Mouse (Mus musculus) MEL (cell line): Measurements from ENCODE around the gene Tsc22d1. TPM values are rescaled to one million over a fixed set of nuclear protein-coding genes. Genes with fewer than 3 reads are reported as not detected.

Experiments used
- DNase-seq: peaks from one replicate; pipeline ENCODE4 v3.0.0; 2011; ENCODE audit warnings: low read depth, low spot score
- H3K27ac ChIP-seq: 2 replicates; pipeline ENCODE4 v1.5.1; 2012; ENCODE audit warnings: low read depth, mild to moderate bottlenecking, control low read depth, low read length, moderate library complexity; ENCODE audit not compliant: control insufficient read depth
- H3K27me3 ChIP-seq, 2 experiments: fragments of 150-350 bp in 1 of 2; sonication (generic) in 1 of 2; 2 replicates each; pipeline ENCODE4 v1.6.1; 2012; ENCODE audit warnings: low read length in 2 of 2, mild to moderate bottlenecking in 2 of 2, improper control_type of control experiment in 1 of 2, moderate library complexity in 1 of 2; ENCODE audit not compliant: insufficient read depth in 2 of 2, control insufficient read depth in 1 of 2
- H3K36me3 ChIP-seq, 2 experiments: 2 replicates each; pipeline ENCODE4 v1.6.1; 2012 to 2014; ENCODE audit warnings: low read length in 2 of 2, improper control_type of control experiment in 1 of 2, inconsistent platforms in 1 of 2, mild to moderate bottlenecking in 1 of 2; ENCODE audit not compliant: insufficient read depth in 2 of 2, control insufficient read depth in 1 of 2
- H3K4me1 ChIP-seq, 2 experiments: fragments of 150-350 bp in 1 of 2; sonication (generic) in 1 of 2; 2 replicates each; pipeline ENCODE4 v1.6.1; 2012; ENCODE audit warnings: low read length in 2 of 2, improper control_type of control experiment in 1 of 2, mild to moderate bottlenecking in 1 of 2; ENCODE audit not compliant: insufficient read depth in 2 of 2, control insufficient read depth in 1 of 2
- H3K4me3 ChIP-seq, 2 experiments: fragments of 150-350 bp in 1 of 2; sonication (generic) in 1 of 2; 2 replicates each; pipeline ENCODE4 v1.5.1; 2012; ENCODE audit warnings: low read depth in 2 of 2, low read length in 2 of 2, mild to moderate bottlenecking in 2 of 2, moderate library complexity in 2 of 2, control low read depth in 1 of 2, improper control_type of control experiment in 1 of 2; ENCODE audit not compliant: control insufficient read depth in 1 of 2, insufficient read depth in 1 of 2
- H3K79me2 ChIP-seq: 2 replicates; pipeline ENCODE4 v1.6.1; 2012; ENCODE audit warnings: mild to moderate bottlenecking, low read length, moderate library complexity; ENCODE audit not compliant: control insufficient read depth, poor library complexity, insufficient read depth
- H3K9ac ChIP-seq: 2 replicates; pipeline ENCODE4 v1.6.1; 2012; ENCODE audit warnings: low read depth, mild to moderate bottlenecking, control low read depth, low read length, moderate library complexity; ENCODE audit not compliant: control insufficient read depth, poor library complexity, severe bottlenecking
- H3K9me3 ChIP-seq: fragments of 150-350 bp; sonication (generic); replicated peaks from 2 replicates; pipeline ENCODE4 v1.6.1; 2012; ENCODE audit warnings: mild to moderate bottlenecking, low read length, improper control_type of control experiment, moderate library complexity; ENCODE audit not compliant: insufficient read depth
- BHLHE40 ChIP-seq: IDR thresholded peaks from 2 replicates; pipeline ENCODE4 v1.6.1; 2012; ENCODE audit warnings: low read depth, mild to moderate bottlenecking, inconsistent platforms, low read length, improper control_type of control experiment, borderline replicate concordance
- CHD1 ChIP-seq: IDR thresholded peaks from 2 replicates; pipeline ENCODE4 v1.6.1; 2012; ENCODE audit warnings: low read depth, mild to moderate bottlenecking, inconsistent platforms, low read length, improper control_type of control experiment
- CTCF ChIP-seq, 3 experiments: IDR thresholded peaks in 2 of 3; conservative IDR thresholded peaks in 1 of 3; 2 replicates each; pipeline ENCODE4 v1.5.1; 2011 to 2012; ENCODE audit warnings: low read length in 3 of 3, low read depth in 2 of 3, mild to moderate bottlenecking in 2 of 3, improper control_type of control experiment in 1 of 3, inconsistent platforms in 1 of 3, mixed read lengths in 1 of 3, moderate library complexity in 1 of 3; ENCODE audit not compliant: control insufficient read depth in 1 of 3, insufficient read depth in 1 of 3, poor library complexity in 1 of 3, severe bottlenecking in 1 of 3
- ETS1 ChIP-seq: IDR thresholded peaks from 2 replicates; pipeline ENCODE4 v1.6.1; 2012; ENCODE audit warnings: low read depth, mild to moderate bottlenecking, inconsistent platforms, low read length, improper control_type of control experiment, moderate library complexity
- GABPA ChIP-seq: IDR thresholded peaks from 2 replicates; pipeline ENCODE4 v1.6.1; 2012; ENCODE audit warnings: low read depth, mild to moderate bottlenecking, inconsistent platforms, low read length, improper control_type of control experiment, moderate library complexity
- GATA1 ChIP-seq: IDR thresholded peaks from 2 replicates; pipeline ENCODE4 v1.6.1; 2011; ENCODE audit warnings: low read depth, low read length, improper control_type of control experiment
- JUND ChIP-seq: IDR thresholded peaks from 2 replicates; pipeline ENCODE4 v1.6.1; 2011; ENCODE audit warnings: low read depth, mild to moderate bottlenecking, improper control_type of control experiment, low read length
- KAT2A ChIP-seq: conservative IDR thresholded peaks from 2 replicates; pipeline ENCODE4 v1.6.1; 2012; ENCODE audit warnings: low read depth, low read length, improper control_type of control experiment, inconsistent platforms
- MAX ChIP-seq: IDR thresholded peaks from 2 replicates; pipeline ENCODE4 v1.6.1; 2011; ENCODE audit warnings: low read length, improper control_type of control experiment
- MAZ ChIP-seq: IDR thresholded peaks from 2 replicates; pipeline ENCODE4 v1.6.1; 2012; ENCODE audit warnings: low read depth, mild to moderate bottlenecking, inconsistent platforms, low read length, improper control_type of control experiment
- MYC ChIP-seq: IDR thresholded peaks from 2 replicates; pipeline ENCODE4 v1.6.1; 2011; ENCODE audit warnings: low read depth, mild to moderate bottlenecking, low read length, improper control_type of control experiment, moderate library complexity
- NELFE ChIP-seq: IDR thresholded peaks from 2 replicates; pipeline ENCODE4 v1.6.1; 2011; ENCODE audit warnings: low read depth, low read length, improper control_type of control experiment
- NRF1 ChIP-seq: IDR thresholded peaks from 2 replicates; pipeline ENCODE4 v1.6.1; 2014; ENCODE audit warnings: low read depth, mild to moderate bottlenecking, inconsistent platforms, low read length, improper control_type of control experiment, moderate library complexity; ENCODE audit not compliant: poor library complexity, insufficient read depth, severe bottlenecking
- POLR2A ChIP-seq, 2 experiments: IDR thresholded peaks; 2 replicates each; pipeline ENCODE4 v1.6.1; 2011 to 2012; ENCODE audit warnings: low read length in 2 of 2, mild to moderate bottlenecking in 2 of 2, control low read depth in 1 of 2, improper control_type of control experiment in 1 of 2, low read depth in 1 of 2, moderate library complexity in 1 of 2; ENCODE audit not compliant: control insufficient read depth in 1 of 2, insufficient read depth in 1 of 2, poor library complexity in 1 of 2
- SIN3A ChIP-seq: IDR thresholded peaks from 2 replicates; pipeline ENCODE4 v1.6.1; 2012; ENCODE audit warnings: low read length, improper control_type of control experiment, inconsistent platforms
- SMC3 ChIP-seq: IDR thresholded peaks from 2 replicates; pipeline ENCODE4 v1.6.1; 2011; ENCODE audit warnings: low read depth, low read length, improper control_type of control experiment
- TCF12 ChIP-seq: IDR thresholded peaks from 2 replicates; pipeline ENCODE4 v1.6.1; 2014; ENCODE audit warnings: low read depth, mild to moderate bottlenecking, inconsistent platforms, low read length, improper control_type of control experiment, moderate library complexity
- USF2 ChIP-seq, 2 experiments: IDR thresholded peaks; 2 replicates each; pipeline ENCODE4 v1.6.1; 2011 to 2012; ENCODE audit warnings: improper control_type of control experiment in 2 of 2, low read length in 2 of 2, borderline replicate concordance in 1 of 2, inconsistent platforms in 1 of 2, low read depth in 1 of 2, mild to moderate bottlenecking in 1 of 2; ENCODE audit not compliant: insufficient read depth in 1 of 2
- ZMIZ1 ChIP-seq: IDR thresholded peaks from 2 replicates; pipeline ENCODE4 v1.6.1; 2012; ENCODE audit warnings: low read depth, mild to moderate bottlenecking, inconsistent platforms, low read length, improper control_type of control experiment, moderate library complexity
- ZNF384 ChIP-seq: IDR thresholded peaks from 2 replicates; pipeline ENCODE4 v1.6.1; 2012; ENCODE audit warnings: low read depth, mild to moderate bottlenecking, inconsistent platforms, low read length, improper control_type of control experiment
- polyA plus RNA-seq, 2 experiments: library from polyadenylated mRNA; stranded (reverse) in 1 of 2; unstranded in 1 of 2; fragments of >175 nt in 1 of 2; fragments of >200 nt in 1 of 2; gene quantifications; 2 replicates each; pipeline versions ENCODE4 v1.2.1 to v1.2.4; 2012; ENCODE audit warnings: low replicate concordance in 2 of 2, low read depth in 1 of 2; ENCODE audit not compliant: insufficient read length in 2 of 2, insufficient read depth in 1 of 2, missing spikeins in 1 of 2
- total RNA-seq: library from RNA; depleted of rRNA; stranded (reverse); fragments of 300-350 nt; gene quantifications from 2 replicates; pipeline ENCODE4 v1.2.3, GENCODE M21; 2012

Tsc22d1 gene
- total and polyA plus RNA-seq, 3 experiments: 7.6 to 15.9 TPM; not detected in 1

DNA sequence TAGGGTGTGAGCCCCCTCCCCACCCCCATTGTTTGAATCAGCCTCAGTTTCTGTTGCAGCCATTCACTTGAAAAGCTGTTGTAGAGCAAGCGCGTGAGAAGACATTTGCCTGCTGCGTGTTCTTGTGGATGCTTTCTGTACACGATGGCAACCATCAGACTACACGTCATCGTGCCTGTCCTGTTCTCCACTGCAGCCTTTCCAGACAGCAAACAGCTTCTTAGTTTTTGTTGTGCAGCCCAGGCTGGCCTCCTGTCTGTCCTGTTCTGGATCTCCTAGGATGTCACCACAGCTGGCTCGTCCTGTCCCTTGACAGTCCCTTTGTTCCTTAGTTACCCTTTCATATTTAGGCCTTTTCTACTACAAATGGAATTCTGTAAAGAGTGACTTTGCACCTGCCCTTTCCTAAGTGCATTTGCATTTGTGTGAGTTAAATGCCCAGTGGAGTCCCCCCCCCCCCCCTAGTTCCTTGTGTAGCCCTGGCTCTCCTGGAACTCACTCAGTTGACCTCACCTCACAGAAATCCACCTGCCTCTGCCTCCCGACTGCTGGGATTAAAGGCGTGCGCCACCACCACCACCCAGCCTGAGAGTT lies 46.5 kb downstream of the Tsc22d1 start:
- TF ChIP-seq ETS1 (no peak), ZNF384 (no peak), SIN3A (no peak), CTCF (IDR thresholded peaks at IDR 0.05 in 2 of 3, conservative IDR thresholded peaks at IDR 0.05 in 1 of 3; ENCODE audit: control insufficient read depth in 1 of 3, insufficient read depth in 1 of 3, low read depth in 2 of 3, low read length in 3 of 3, poor library complexity in 1 of 3, severe bottlenecking in 1 of 3) (no peak), POLR2A (IDR thresholded peaks at IDR 0.05; ENCODE audit: control insufficient read depth in 1 of 2, insufficient read depth in 1 of 2, low read depth in 1 of 2, low read length in 2 of 2, poor library complexity in 1 of 2) (no peak), BHLHE40 (no peak), TCF12 (no peak), USF2 (IDR thresholded peaks at IDR 0.05; ENCODE audit: borderline replicate concordance in 1 of 2, insufficient read depth in 1 of 2, low read depth in 1 of 2, low read length in 2 of 2) (no peak), JUND (no peak), NRF1 (no peak), MAZ (no peak)
- Histone ChIP-seq H3K79me2 (no peaks in the 10 kb centered on the region), H3K4me3 (no peak overlapping the region), H3K9ac (no peak overlapping the region), H3K9me3 (no peaks in the 10 kb centered on the region), H3K4me1 (no peaks in the 10 kb centered on the region), H3K27ac (no peak overlapping the region), H3K36me3 (no peaks in the 10 kb centered on the region), H3K27me3 (peaks cover 1 to 3% of the 10 kb centered on the region in 2 experiments; a peak in 2 of 4 replicates)
- DNase-seq: no peak

DNA sequence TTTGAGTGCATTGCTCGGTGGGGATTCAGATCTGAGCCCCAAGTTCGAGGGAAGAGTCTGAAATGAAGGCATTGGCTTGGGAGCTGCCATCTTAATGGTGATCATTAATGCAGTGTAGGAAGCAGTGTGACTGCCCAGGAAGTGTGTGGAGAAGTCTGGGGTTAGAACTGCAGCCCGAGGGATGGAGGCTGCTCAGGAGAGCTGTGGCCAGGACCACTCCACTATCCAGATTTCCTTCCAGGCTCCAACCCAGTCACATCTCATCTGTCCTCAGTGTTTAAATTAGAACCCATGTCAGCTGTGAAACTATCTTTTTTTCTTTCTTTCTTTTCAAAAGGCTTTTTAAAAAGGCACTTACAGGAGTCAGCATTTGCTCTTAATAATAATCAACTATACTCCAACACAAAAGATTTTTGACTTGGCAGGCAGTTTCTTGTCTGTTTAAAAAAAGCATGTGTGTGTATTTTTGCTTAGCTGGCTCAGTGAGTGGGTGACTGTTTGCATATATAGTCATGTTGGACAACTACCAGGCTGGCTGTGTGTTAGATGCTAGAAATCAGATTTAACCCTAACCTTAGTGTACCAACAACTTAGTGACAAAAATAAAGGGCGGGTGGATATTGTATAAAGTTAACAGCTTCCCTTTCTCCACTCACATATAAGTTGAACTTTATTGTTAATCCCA lies 48.8 kb downstream of the Tsc22d1 start:
- H3K9me3 ChIP-seq: no peaks in the 10 kb centered on the region
- no peak overlapping the region for H3K4me3 ChIP-seq
- DNase-seq: no peak
- TF ChIP-seq CTCF (IDR thresholded peaks at IDR 0.05 in 2 of 3, conservative IDR thresholded peaks at IDR 0.05 in 1 of 3; ENCODE audit: control insufficient read depth in 1 of 3, insufficient read depth in 1 of 3, low read depth in 2 of 3, low read length in 3 of 3, poor library complexity in 1 of 3, severe bottlenecking in 1 of 3) (no peak), CHD1 (no peak), GABPA (no peak), GATA1 (no peak), ETS1 (no peak), SMC3 (no peak), ZMIZ1 (no peak), MAZ (no peak), ZNF384 (no peak), SIN3A (no peak), NELFE (no peak), MAX (no peak), KAT2A (no peak), MYC (no peak)
- no peaks in the 10 kb centered on the region for H3K4me1 ChIP-seq
- no peak overlapping the region for H3K27ac ChIP-seq
- H3K27me3 ChIP-seq: peaks cover 1 to 3% of the 10 kb centered on the region in 2 experiments; a peak in 2 of 4 replicates
- H3K79me2 ChIP-seq: no peaks in the 10 kb centered on the region
- no peak overlapping the region for H3K9ac ChIP-seq
- no peaks in the 10 kb centered on the region for H3K36me3 ChIP-seq
